Mouse (Mus musculus): Measurements from ENCODE around the gene Trpc4ap.

DNA sequence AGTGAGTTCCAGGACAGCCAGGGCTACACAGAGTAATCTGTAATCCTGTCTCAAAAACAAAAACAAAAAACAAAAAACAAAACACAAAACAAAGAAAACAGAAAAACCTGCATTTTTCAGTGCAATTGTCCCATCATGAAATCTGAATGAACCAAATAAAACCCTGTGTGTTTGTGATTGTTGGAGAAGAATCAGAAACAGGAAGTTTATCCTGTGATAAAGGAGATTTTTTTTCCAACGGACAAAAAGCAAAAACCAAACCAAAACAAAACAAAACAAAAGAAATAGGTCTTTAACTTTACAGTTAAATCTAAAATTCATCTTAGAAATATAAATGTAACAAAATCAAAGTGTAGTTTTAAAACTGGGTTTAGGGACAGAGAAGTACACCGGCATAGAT is 2.4 kb upstream of the Trpc4ap start:
- TF ChIP-seq CTCF (IDR thresholded peaks at IDR 0.05; ENCODE audit: insufficient read depth, low read length) (no peak), POLR2A (IDR thresholded peaks at IDR 0.05; ENCODE audit: borderline replicate concordance, extremely low read depth, low read depth, low read length) (no peak)
